Mouse (Mus musculus): ENCODE measurements at regions not wholly inside any gene's neighbourhood (a gene's known extent, or its start where the extent isn't known, plus 50 kb on each side); places are given as distances from the start of the nearest gene placed in this dataset.
A peak's percentile ranks its signal among the peaks of the same experiment; 100 is the strongest.

DNA sequence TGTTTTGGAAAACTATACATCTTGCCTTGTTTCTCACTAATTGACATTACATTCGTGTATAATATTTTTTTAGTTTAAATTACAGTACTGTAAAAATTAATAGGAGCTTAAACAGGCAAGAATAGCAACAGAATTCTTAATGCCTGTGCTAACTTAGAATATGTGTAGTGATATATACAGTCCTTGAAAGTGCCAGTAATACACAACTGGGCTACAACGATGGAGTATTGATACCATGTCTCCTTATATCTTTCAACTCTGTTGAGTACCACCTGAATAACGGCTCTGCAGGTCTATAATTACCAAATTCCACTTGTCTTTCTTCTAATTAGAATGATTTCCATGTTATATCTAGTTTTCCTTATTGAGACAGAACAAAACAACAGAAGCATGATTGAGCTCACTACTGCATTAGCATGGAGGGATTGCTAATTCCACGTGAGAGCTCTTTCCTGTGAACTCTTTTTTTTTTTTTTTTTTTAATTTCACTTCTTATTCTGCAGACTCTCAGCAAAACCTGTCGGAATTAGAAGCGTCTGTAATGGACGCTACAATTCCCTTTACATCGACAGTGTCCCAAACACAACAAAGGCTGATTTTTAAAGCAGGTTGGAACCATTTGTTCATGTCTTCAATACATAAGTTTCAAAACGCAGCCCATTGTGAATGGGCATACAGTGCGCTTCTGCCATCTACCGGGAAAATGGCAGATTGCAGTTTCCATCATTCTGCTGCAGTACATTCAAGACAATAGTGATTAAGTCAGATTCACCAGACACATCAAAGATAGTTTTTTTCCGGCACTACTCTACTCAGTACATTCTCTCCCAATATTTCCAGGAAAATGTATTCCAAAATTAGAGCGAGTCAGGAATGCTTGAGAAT, 300.8 kb upstream of the Gpc5 start:
- 23% methylated on average over 13 of the region's 13 CpGs for WGBS
- peak; percentile 56 for DNase-seq
- Histone ChIP-seq H3K4me1 (ENCODE audit: control insufficient read depth, insufficient read depth, low read length) (no peaks in the 10 kb centered on the region), H3K4me3 (replicated peaks; ENCODE audit: extremely low read depth, low read depth, low read length) (no peak overlapping the region)
- TF ChIP-seq POLR2A (IDR thresholded peaks at IDR 0.05; ENCODE audit: borderline replicate concordance, extremely low read depth, low read depth, low read length) (no peak), CTCF (IDR thresholded peaks at IDR 0.05; ENCODE audit: insufficient read depth, low read length) (peak; percentile 53; the same call in 1 of the 2 replicates)

DNA sequence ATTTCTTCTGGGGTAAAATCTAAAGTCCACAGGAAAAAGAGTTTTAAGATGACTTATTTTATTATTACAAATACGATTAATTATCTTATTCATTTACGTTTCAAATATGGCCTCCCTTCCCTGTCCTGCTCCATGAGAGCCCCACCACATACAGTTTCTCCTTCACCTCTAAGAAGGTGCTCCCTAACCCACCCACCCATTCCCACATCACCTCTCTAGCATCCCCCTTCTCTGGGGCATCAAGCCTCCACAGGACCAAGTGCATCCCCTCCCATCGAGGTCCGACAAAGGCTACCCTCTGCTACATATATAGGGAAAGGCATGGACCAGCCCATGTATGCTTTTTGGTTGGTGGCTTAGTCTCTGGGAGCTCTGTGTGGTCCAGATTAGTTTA, 300.2 kb upstream of the Gpc5 start:
- WGBS = 59% methylated on average over 4 of the region's 4 CpGs
- H3K4me1 ChIP-seq (ENCODE audit: control insufficient read depth, insufficient read depth, low read length) = no peaks in the 10 kb centered on the region
- DNase-seq = no peak
- TF ChIP-seq POLR2A (IDR thresholded peaks at IDR 0.05; ENCODE audit: borderline replicate concordance, extremely low read depth, low read depth, low read length) = no peak
- no peak for TF ChIP-seq CTCF (IDR thresholded peaks at IDR 0.05; ENCODE audit: insufficient read depth, low read length)
- H3K4me3 ChIP-seq (replicated peaks; ENCODE audit: extremely low read depth, low read depth, low read length) = no peak overlapping the region

DNA sequence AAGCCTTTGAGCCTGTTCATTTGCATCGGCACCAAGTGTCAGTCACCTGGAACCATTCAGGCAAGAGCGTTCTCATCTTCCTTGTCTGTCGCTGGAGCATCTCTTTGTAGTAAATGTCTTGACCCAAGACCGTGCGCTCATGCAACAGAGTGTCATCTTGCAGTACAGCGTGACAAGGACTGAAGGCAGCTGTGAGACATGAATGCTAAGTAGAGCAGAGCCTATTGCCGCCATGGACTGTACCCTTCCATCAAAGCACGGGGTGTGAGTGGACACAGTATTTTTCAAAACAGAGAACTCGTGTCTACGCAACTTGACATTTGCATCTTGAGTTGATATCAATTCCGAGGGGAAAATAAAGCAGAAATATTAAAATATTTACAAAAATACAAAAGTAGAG, 287.4 kb upstream of the Gpc5 start:
- no peak overlapping the region for H3K4me3 ChIP-seq (replicated peaks; ENCODE audit: extremely low read depth, low read depth, low read length)

DNA sequence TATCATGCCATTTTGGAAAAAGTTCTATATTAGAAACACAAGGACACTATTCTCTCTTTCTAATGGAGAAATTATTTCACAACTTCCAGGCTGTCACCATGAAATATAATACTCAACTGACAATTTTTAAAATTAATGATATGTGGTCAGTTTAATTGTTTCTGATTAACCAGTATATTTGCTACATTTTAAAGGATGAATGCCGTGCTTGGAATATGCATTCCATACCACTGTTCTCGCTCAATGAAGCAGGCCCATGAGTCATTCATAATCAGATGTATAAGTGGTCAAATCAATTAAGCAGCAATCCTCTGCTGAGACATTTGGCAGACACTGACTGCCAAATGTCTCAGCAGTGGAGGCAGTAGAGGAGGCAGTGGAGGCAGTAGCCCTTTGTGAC, 283.4 kb upstream of the Gpc5 start:
- TF ChIP-seq POLR2A (IDR thresholded peaks at IDR 0.05; ENCODE audit: borderline replicate concordance, extremely low read depth, low read depth, low read length) (no peak), CTCF (IDR thresholded peaks at IDR 0.05; ENCODE audit: insufficient read depth, low read length) (no peak)
- no peaks in the 10 kb centered on the region for H3K4me1 ChIP-seq (ENCODE audit: control insufficient read depth, insufficient read depth, low read length)
- no peak for DNase-seq
- 83% methylated on average over 2 of the region's 2 CpGs for WGBS
- no peak overlapping the region for H3K4me3 ChIP-seq (replicated peaks; ENCODE audit: extremely low read depth, low read depth, low read length)

More for the DNA sequence above, 287.4 kb upstream of the Gpc5 start:
- no peaks in the 10 kb centered on the region for H3K4me1 ChIP-seq (ENCODE audit: control insufficient read depth, insufficient read depth, low read length)
- WGBS = 69% methylated on average over 11 of the region's 11 CpGs
- no peak for DNase-seq
- TF ChIP-seq CTCF (IDR thresholded peaks at IDR 0.05; ENCODE audit: insufficient read depth, low read length) = no peak
- TF ChIP-seq POLR2A (IDR thresholded peaks at IDR 0.05; ENCODE audit: borderline replicate concordance, extremely low read depth, low read depth, low read length) = no peak

DNA sequence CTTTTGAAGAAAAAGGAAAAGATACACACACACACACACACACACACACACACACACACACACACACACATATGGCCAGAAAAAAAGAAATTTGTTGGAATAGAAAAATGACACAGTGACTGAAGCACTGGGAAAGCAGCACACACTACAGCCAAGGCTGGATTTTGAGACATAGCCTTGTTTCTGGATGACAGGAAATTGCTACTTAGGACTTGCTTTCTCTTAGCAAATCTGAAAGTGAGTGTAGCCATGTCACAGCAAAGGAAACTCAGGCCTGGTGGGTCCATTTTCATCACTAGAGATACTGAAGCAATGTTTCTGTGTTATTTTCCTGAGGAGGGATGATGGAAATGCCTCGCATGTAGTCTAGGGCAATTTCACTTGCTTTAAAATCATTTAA, 271.3 kb upstream of the Gpc5 start:
- DNase-seq = no peak
- TF ChIP-seq CTCF (IDR thresholded peaks at IDR 0.05; ENCODE audit: insufficient read depth, low read length) (no peak), POLR2A (IDR thresholded peaks at IDR 0.05; ENCODE audit: borderline replicate concordance, extremely low read depth, low read depth, low read length) (no peak)
- no peak overlapping the region for H3K4me3 ChIP-seq (replicated peaks; ENCODE audit: extremely low read depth, low read depth, low read length)
- H3K4me1 ChIP-seq (ENCODE audit: control insufficient read depth, insufficient read depth, low read length) = no peaks in the 10 kb centered on the region
- 32% methylated on average over 1 of the region's 1 CpGs for WGBS

DNA sequence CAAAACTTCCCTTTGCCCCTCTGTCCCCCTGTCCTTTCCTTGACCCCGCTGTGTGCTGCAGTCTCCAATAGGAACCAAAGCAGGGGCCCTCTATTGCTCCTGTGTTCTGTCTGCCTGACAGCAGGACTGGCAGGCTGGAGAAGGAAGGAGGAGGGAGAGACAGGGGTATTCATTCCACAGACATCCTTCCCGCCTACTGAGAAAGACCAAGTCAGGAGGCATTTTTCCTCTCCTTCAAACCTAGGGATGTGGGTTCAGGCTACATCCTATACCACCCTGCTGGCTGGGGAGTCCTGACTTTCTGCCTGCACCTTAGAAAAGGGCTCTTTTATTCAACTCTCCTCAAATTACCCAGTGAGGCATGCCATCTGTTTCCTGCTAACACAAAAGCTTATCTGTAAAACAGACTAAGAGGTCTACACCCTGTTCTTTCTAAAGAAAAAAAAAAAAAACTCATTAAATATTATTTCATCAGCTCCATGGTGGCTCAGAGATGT, 270.9 kb upstream of the Gpc5 start:
- Histone ChIP-seq H3K4me1 (ENCODE audit: control insufficient read depth, insufficient read depth, low read length) (no peaks in the 10 kb centered on the region), H3K4me3 (replicated peaks; ENCODE audit: extremely low read depth, low read depth, low read length) (no peak overlapping the region)
- TF ChIP-seq CTCF (IDR thresholded peaks at IDR 0.05; ENCODE audit: insufficient read depth, low read length) (no peak), POLR2A (IDR thresholded peaks at IDR 0.05; ENCODE audit: borderline replicate concordance, extremely low read depth, low read depth, low read length) (no peak)
- WGBS = 38% methylated on average over 2 of the region's 2 CpGs
- DNase-seq = no peak

DNA sequence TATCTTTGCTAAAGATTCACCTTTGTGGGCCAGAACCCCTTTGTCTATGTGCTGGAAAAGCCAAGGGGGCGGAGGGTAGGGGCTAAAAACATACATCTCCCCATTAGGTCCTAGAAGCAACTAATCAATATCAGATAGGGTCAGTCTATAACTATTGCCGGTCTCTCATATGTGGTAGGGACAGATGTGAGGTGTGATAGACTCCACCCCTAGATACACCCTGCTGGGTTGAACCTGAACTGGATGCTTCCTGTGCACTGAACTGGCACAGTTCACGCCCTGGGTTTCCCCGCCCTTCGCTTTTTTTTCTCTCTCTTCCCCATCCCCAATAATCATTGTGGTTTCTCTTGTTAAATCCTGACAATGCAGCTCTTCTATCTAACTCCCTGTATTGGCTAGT, 270.3 kb upstream of the Gpc5 start:
- H3K4me3 ChIP-seq (replicated peaks; ENCODE audit: extremely low read depth, low read depth, low read length) = no peak overlapping the region
- DNase-seq = no peak
- H3K4me1 ChIP-seq (ENCODE audit: control insufficient read depth, insufficient read depth, low read length) = no peaks in the 10 kb centered on the region
- WGBS = 89% methylated on average over 5 of the region's 5 CpGs
- TF ChIP-seq CTCF (IDR thresholded peaks at IDR 0.05; ENCODE audit: insufficient read depth, low read length) (no peak), POLR2A (IDR thresholded peaks at IDR 0.05; ENCODE audit: borderline replicate concordance, extremely low read depth, low read depth, low read length) (no peak)

DNA sequence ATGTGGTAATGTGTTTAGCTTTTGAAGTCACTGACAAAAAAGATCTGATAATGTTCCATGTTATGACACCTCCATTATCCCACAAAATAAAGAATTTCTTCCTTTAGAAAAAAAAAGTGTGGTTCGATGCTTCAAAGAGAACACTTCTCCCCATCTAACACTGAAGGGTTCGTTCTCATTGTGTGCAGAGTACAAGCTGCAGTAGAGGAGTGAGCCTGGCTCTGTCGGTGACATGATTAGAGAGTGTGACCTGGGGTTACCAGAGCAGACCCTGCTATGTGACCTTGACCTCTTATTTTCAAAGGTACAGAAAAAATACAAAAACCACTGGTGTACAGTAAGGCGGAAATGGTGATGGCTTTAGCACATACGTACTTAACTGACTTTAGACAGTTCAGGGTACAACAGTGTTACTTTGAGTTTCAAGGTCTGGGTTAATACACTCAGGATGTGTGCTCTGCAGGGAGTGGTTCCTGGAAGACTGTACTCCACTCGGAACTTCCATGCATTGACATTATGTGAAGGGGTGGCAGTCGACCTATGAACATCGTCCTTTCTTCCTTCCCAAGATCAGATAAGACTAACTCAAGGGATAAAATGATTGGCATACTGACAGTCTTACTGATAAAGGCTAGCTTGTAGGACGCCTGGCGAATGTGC, 265.2 kb upstream of the Gpc5 start:
- Histone ChIP-seq H3K4me3 (replicated peaks; ENCODE audit: extremely low read depth, low read depth, low read length) (no peak overlapping the region), H3K4me1 (ENCODE audit: control insufficient read depth, insufficient read depth, low read length) (no peaks in the 10 kb centered on the region)
- no peak for DNase-seq
- TF ChIP-seq POLR2A (IDR thresholded peaks at IDR 0.05; ENCODE audit: borderline replicate concordance, extremely low read depth, low read depth, low read length) (no peak), CTCF (IDR thresholded peaks at IDR 0.05; ENCODE audit: insufficient read depth, low read length) (no peak)
- 44% methylated on average over 10 of the region's 10 CpGs for WGBS

DNA sequence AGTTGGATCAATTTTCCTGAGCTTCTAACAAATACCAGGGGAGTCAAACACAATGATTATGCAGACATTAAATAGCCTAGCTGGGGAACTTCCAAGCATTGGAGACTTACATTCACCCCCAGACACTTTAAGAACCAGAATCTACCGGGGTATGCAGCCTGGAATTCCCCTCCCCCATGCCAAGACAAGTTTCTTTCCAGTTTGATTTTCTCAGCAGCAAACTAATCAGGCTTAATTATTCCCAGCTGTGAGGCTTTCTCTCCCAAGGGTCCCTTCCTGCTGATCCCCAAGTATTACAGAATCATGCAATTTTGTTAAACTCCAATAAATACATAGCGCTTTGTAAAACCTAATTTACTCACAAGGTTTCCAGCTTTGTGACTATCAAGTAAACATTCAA, 262.7 kb upstream of the Gpc5 start:
- TF ChIP-seq CTCF (IDR thresholded peaks at IDR 0.05; ENCODE audit: insufficient read depth, low read length) = no peak
- no peak for TF ChIP-seq POLR2A (IDR thresholded peaks at IDR 0.05; ENCODE audit: borderline replicate concordance, extremely low read depth, low read depth, low read length)
- no peak for DNase-seq
- Histone ChIP-seq H3K4me1 (ENCODE audit: control insufficient read depth, insufficient read depth, low read length) (no peaks in the 10 kb centered on the region), H3K4me3 (replicated peaks; ENCODE audit: extremely low read depth, low read depth, low read length) (no peak overlapping the region)
- WGBS = 27% methylated on average over 2 of the region's 2 CpGs
